Mouse (Mus musculus) spleen, adult 10 weeks (tissue): ENCODE measurements around the gene Fbxo31. TPM values are rescaled to one million over a fixed set of nuclear protein-coding genes. Genes with fewer than 3 reads are reported as not detected.

ENCODE experiments used
- polyA plus RNA-seq: library from polyadenylated mRNA; stranded (reverse); fragments of 350-450 nt; fragmentation: Illumina TruSeq; extraction: RNeasy Lipid Tissue Mini Kit (QIAGEN cat#74804); gene quantifications from one replicate; pipeline ENCODE4 v1.2.3, GENCODE M21; 2015; ENCODE audit warnings: low replicate concordance; ENCODE audit not compliant: insufficient read depth

Gene Fbxo31
- 7.3 TPM for polyA plus RNA-seq

GRCm38 (mm10) chr8:121578676-121579451 lies at the start of gene Fbxo31:
Fbxo31 (minus strand) TSS chr8:121578806.

DNA sequence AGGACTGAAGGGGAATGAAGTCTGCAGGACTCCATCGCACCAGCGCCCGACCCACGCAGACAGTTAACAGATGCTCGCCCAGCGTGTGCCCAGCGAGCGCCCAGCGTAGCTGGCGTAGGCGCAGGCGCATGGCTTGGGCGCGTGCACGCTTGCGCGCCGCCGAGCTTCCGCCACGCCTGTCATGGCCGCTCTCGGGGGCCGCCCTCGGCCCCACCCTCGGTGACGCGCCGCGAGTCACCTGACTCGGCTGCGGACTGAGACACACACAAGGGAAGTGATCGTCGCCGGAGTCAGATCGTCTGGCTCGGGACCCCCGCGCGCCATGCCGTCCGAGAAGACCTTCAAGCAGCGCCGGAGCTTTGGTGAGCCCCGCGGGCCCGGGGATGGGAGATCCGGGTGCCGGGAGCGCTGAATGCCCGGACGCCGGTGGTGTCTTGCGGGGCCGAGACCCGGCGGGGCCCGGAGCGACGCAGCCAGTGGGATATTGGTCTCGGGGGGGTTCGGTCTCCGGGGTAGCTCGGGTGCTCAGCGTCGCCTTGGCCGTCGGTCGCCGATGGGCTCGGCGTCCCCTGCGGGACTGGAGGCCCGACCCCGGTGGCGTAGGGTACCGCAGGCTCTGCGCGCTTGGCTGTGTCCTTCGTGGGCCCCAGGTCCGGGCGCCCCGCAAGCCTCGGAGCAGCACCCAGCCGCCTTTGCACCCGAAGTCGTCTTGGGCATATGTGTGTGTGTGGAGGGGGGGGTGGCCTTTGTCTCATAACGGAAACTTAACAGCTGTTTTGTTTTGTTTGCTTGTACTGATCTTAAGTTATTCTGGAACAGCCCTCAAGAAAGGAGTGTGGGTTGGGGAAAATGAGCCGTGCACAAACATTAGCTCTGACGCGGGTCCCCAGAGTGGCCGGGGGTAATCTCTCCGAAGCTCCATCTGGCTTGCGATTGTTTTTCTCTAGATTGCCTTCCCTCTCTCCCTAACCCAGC lies 11.9 kb upstream of the Fbxo31 start, which contains the start of gene Map1lc3b:
Gene Map1lc3b, plus strand, starts transcription at position 159 of the 975 bp plus-strand sequence.

GRCm38 (mm10) chr8:121544276-121544785 lies 34.3 kb downstream of the Fbxo31 start, which contains the start of gene 1700018B08Rik:
1700018B08Rik (minus strand) TSS chr8:121544320.

Other genes with a start within 250 kb of the Fbxo31 start
- not detected for gene 1700018B08Rik, start 34.5 kb downstream of the Fbxo31 start, polyA plus RNA-seq
- gene Map1lc3b, start 11.6 kb upstream of the Fbxo31 start, polyA plus RNA-seq, result 143 TPM
- gene Zcchc14, start 74.1 kb upstream of the Fbxo31 start, polyA plus RNA-seq, result 7.6 TPM
- not detected for gene Jph3, start 150.8 kb upstream of the Fbxo31 start, polyA plus RNA-seq